Mouse (Mus musculus) lung, postnatal 0 days (tissue): Measurements from ENCODE around the gene Cdkal1. TPM values are rescaled to one million over a fixed set of nuclear protein-coding genes. Genes with fewer than 3 reads are reported as not detected.

ENCODE experiments used
- ATAC-seq: fragments of 200-750 bp; cut with Nextera tagmentation; 2 replicates; pipeline ENCODE4 v1.8.0; 2017; ENCODE audit warnings: moderate library complexity
- DNase-seq: peaks from one replicate; pipeline ENCODE4 v3.0.0-alpha.2; 2016; ENCODE audit warnings: low spot score
- H3K27ac ChIP-seq: fragments of 300-500 bp; sonication (generic); 2 replicates; pipeline ENCODE4 v1.5.1; 2014; ENCODE audit warnings: antibody characterized with exemption, mild to moderate bottlenecking, low read length, mixed read lengths
- H3K27me3 ChIP-seq: fragments of 300-500 bp; sonication (generic); replicated peaks from 2 replicates; pipeline ENCODE4 v1.6.1; 2014; ENCODE audit warnings: low read length, mixed read lengths; ENCODE audit not compliant: insufficient read depth
- H3K36me3 ChIP-seq: fragments of 300-500 bp; sonication (generic); 2 replicates; pipeline ENCODE4 v1.6.1; 2014; ENCODE audit warnings: low read length, mixed read lengths; ENCODE audit not compliant: insufficient read depth
- H3K4me1 ChIP-seq: fragments of 300-500 bp; sonication (generic); 2 replicates; pipeline ENCODE4 v1.6.1; 2014; ENCODE audit warnings: antibody characterized with exemption, low read depth, low read length, mixed read lengths; ENCODE audit not compliant: insufficient read depth
- H3K4me2 ChIP-seq: fragments of 300-500 bp; sonication (generic); replicated peaks from 2 replicates; pipeline ENCODE4 v1.6.1; 2014; ENCODE audit warnings: low read depth, mild to moderate bottlenecking, low read length, moderate library complexity, mixed read lengths
- H3K4me3 ChIP-seq: fragments of 300-500 bp; sonication (generic); 2 replicates; pipeline ENCODE4 v1.5.1; 2014; ENCODE audit warnings: low read depth, low read length
- H3K9ac ChIP-seq: fragments of 300-500 bp; sonication (generic); replicated peaks from 2 replicates; pipeline ENCODE4 v1.6.1; 2014; ENCODE audit warnings: low read depth, mild to moderate bottlenecking
- H3K9me3 ChIP-seq: fragments of 300-500 bp; sonication (generic); 2 replicates; pipeline ENCODE4 v1.6.1; 2016; ENCODE audit warnings: low read length, mixed read lengths
- CTCF ChIP-seq: IDR thresholded peaks from 2 replicates; pipeline ENCODE4 v1.5.1; 2016; ENCODE audit warnings: antibody characterized with exemption, mild to moderate bottlenecking
- EP300 ChIP-seq: IDR thresholded peaks from 2 replicates; pipeline ENCODE4 v1.6.1; 2016; ENCODE audit warnings: antibody characterized with exemption, mild to moderate bottlenecking, control low read depth
- WGBS: fragments of 180-500 bp; shearing (Covaris S2); extraction: QIAGEN DNeasy Blood & Tissue Kit; methylation state at CpG from one replicate; pipeline ENCODE4 v1.1.7; 2014; 5-methylcytosine and 5-hydroxymethylcytosine counted together
- polyA plus RNA-seq: library from polyadenylated mRNA; unstranded; fragments of >200 nt; fragmentation: Nextera tagmentation; extraction: Ambion mirVana; gene quantifications from 2 replicates; pipeline ENCODE4 v1.2.1, GENCODE M21; 2015

Gene Cdkal1
- polyA plus RNA-seq, 1 experiment from 2014 or later: 14.7 TPM

GRCm38 (mm10) chr13:29743761-29744160 is 111.7 kb downstream of the Cdkal1 start:
- peak; percentile 64 for DNase-seq
- H3K9me3 ChIP-seq: no peaks in the 10 kb centered on the region
- H3K9ac ChIP-seq: no peak overlapping the region
- peak; percentile 77 for ATAC-seq
- no peak overlapping the region for H3K27ac ChIP-seq
- H3K36me3 ChIP-seq: no peaks in the 10 kb centered on the region
- TF ChIP-seq EP300 (no peak), CTCF (no peak)
- H3K4me1 ChIP-seq: peaks cover 3% of the 10 kb centered on the region; the same call in 1 of the 2 replicates
- H3K27me3 ChIP-seq: no peaks in the 10 kb centered on the region
- H3K4me2 ChIP-seq: no peak overlapping the region
- H3K4me3 ChIP-seq: no peak overlapping the region
- 23% methylated on average over 4 of the region's 4 CpGs for WGBS

- TF ChIP-seq EP300: no peak
- TF ChIP-seq CTCF: no peak
- H3K9ac ChIP-seq: no peak overlapping the region
- H3K4me2 ChIP-seq: no peak overlapping the region
- 64% methylated on average over 5 of the region's 5 CpGs for WGBS
- ATAC-seq (no peak), DNase-seq (peak; percentile 44)
- no peak overlapping the region for H3K4me3 ChIP-seq
- no peaks in the 10 kb centered on the region for H3K27me3 ChIP-seq
- no peaks in the 10 kb centered on the region for H3K9me3 ChIP-seq
- 0 out of 2 replicates have a peak, but pooled peaks cover 6% of the 10 kb centered on the region for H3K4me1 ChIP-seq
- H3K27ac ChIP-seq: no peak overlapping the region
- no peaks in the 10 kb centered on the region for H3K36me3 ChIP-seq
These were observed 117.6 kb downstream of the Cdkal1 start for GRCm38 (mm10) chr13:29737675-29738461.

DNA sequence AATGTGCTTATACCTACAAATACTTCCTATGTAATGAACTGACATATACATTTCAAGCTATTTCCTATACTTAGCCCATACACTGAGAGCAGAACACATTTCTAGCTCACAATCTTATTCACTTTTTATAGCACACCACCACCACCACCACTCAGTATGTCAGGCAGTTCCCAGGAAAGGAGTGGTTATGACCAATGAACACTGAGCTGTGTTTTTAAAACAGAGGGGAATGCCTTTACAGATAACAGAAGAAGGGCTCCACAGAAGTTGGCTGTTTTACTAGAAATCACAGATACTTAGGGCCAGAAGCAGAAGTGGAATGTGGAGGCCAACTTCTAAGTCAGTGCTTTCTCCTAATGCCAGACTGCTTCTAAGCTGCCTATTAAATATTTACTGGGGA is 121.0 kb downstream of the Cdkal1 start:
- ATAC-seq: peak; percentile 26; the same call in 1 of the 2 replicates
- Histone ChIP-seq H3K9me3 (no peaks in the 10 kb centered on the region), H3K27ac (no peak overlapping the region), H3K4me1 (0 out of 2 replicates have a peak, but pooled peaks cover 6% of the 10 kb centered on the region), H3K36me3 (no peaks in the 10 kb centered on the region), H3K9ac (no peak overlapping the region), H3K27me3 (no peaks in the 10 kb centered on the region), H3K4me3 (no peak overlapping the region), H3K4me2 (no peak overlapping the region)
- TF ChIP-seq CTCF (no peak), EP300 (no peak)
- DNase-seq: peak; percentile 34

GRCm38 (mm10) chr13:29726154-29726825 is 129.2 kb downstream of the Cdkal1 start:
- Histone ChIP-seq H3K4me3 (no peak overlapping the region), H3K4me1 (no peaks in the 10 kb centered on the region), H3K27me3 (no peaks in the 10 kb centered on the region), H3K9ac (no peak overlapping the region), H3K36me3 (no peaks in the 10 kb centered on the region), H3K9me3 (no peaks in the 10 kb centered on the region), H3K4me2 (no peak overlapping the region), H3K27ac (no peak overlapping the region)
- DNase-seq: no peak
- no peak for TF ChIP-seq CTCF
- TF ChIP-seq EP300: no peak
- ATAC-seq: no peak
- 66% methylated on average over 5 of the region's 5 CpGs for WGBS

DNA sequence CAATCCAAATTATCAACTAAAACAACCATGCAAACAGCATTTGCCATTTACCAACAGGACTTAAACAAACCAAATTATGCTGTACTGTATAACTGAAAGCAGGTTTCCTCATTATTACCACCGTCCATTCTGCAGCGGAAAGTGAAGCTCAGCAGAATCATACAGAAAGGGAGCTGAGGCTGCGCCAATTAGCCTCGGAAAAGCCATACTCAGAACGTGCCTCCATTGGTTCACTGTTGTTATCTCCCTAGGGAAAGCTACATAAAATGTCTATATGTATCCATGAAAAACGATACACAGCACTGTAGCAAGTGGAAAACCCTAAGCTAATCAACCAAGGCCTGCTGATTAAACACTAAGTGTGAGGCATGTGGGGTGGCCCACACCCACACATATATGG is 130.6 kb downstream of the Cdkal1 start:
- Histone ChIP-seq H3K27me3 (no peaks in the 10 kb centered on the region), H3K4me2 (no peak overlapping the region), H3K36me3 (no peaks in the 10 kb centered on the region), H3K4me3 (no peak overlapping the region), H3K9me3 (no peaks in the 10 kb centered on the region), H3K4me1 (no peaks in the 10 kb centered on the region), H3K27ac (no peak overlapping the region), H3K9ac (no peak overlapping the region)
- DNase-seq: no peak
- no peak for TF ChIP-seq EP300
- TF ChIP-seq CTCF: no peak
- ATAC-seq: no peak
- WGBS: 90% methylated on average over 6 of the region's 6 CpGs

GRCm38 (mm10) chr13:29723150-29723549 is 132.3 kb downstream of the Cdkal1 start:
- no peaks in the 10 kb centered on the region for H3K4me1 ChIP-seq
- ATAC-seq: no peak
- H3K27me3 ChIP-seq: no peaks in the 10 kb centered on the region
- no peak for TF ChIP-seq EP300
- TF ChIP-seq CTCF: no peak
- H3K27ac ChIP-seq: no peak overlapping the region
- H3K4me2 ChIP-seq: no peak overlapping the region
- H3K36me3 ChIP-seq: no peaks in the 10 kb centered on the region
- WGBS: 81% methylated on average over 1 of the region's 1 CpGs
- no peak overlapping the region for H3K4me3 ChIP-seq
- no peak overlapping the region for H3K9ac ChIP-seq
- H3K9me3 ChIP-seq: no peaks in the 10 kb centered on the region
- no peak for DNase-seq
